Mouse (Mus musculus) gastrocnemius, postnatal 25 days (tissue): Measurements from ENCODE around the gene Gm28048. TPM values are rescaled to one million over a fixed set of nuclear protein-coding genes. Genes with fewer than 3 reads are reported as not detected.

Experiments
- DNase-seq: peaks from one replicate; pipeline ENCODE4 v3.0.0; 2022
- total RNA-seq, 2 experiments: library from RNA; stranded (reverse); gene quantifications; 1 replicate in 1 of 2; 2 replicates in 1 of 2; pipeline ENCODE4 v1.2.3; 2021

Gm28048 gene
- total RNA-seq, 2 experiments from 2014 or later = 1.8 to 1.9 TPM

GRCm38 (mm10) chr11:22859301-22859632 is 122.6 kb downstream of the Gm28048 start:
- DNase-seq = no peak

- no peak for DNase-seq
Measured at GRCm38 (mm10) chr11:22858441-22859300, 123.2 kb downstream of the Gm28048 start.

GRCm38 (mm10) chr11:22857705-22858440 is 124.0 kb downstream of the Gm28048 start:
- no peak for DNase-seq

- DNase-seq = no peak
Measured at GRCm38 (mm10) chr11:22857106-22857704, 124.7 kb downstream of the Gm28048 start.

GRCm38 (mm10) chr11:22856371-22856965 is 125.4 kb downstream of the Gm28048 start:
- no peak for DNase-seq

- DNase-seq = no peak
Measured at GRCm38 (mm10) chr11:22854571-22854970, 127.3 kb downstream of the Gm28048 start.

GRCm38 (mm10) chr11:22853477-22854157 is 128.3 kb downstream of the Gm28048 start:
- no peak for DNase-seq

GRCm38 (mm10) chr11:22852510-22852909 is 129.4 kb downstream of the Gm28048 start:
- DNase-seq = no peak

- DNase-seq = no peak
Measured at GRCm38 (mm10) chr11:22851416-22851815, 130.5 kb downstream of the Gm28048 start.

- DNase-seq = no peak
Measured at GRCm38 (mm10) chr11:22850077-22850476, 131.8 kb downstream of the Gm28048 start.

GRCm38 (mm10) chr11:22848649-22849195 is 133.2 kb downstream of the Gm28048 start:
- no peak for DNase-seq

GRCm38 (mm10) chr11:22847732-22848648 is 133.9 kb downstream of the Gm28048 start:
- DNase-seq = no peak

- no peak for DNase-seq
Measured at GRCm38 (mm10) chr11:22846960-22847731, 134.7 kb downstream of the Gm28048 start.

GRCm38 (mm10) chr11:22846093-22846835 is 135.6 kb downstream of the Gm28048 start:
- DNase-seq = no peak

- no peak for DNase-seq
Measured at GRCm38 (mm10) chr11:22844754-22845718, 136.9 kb downstream of the Gm28048 start.

- DNase-seq = no peak
Measured at GRCm38 (mm10) chr11:22839456-22839855, 142.4 kb downstream of the Gm28048 start.

- no peak for DNase-seq
Measured at GRCm38 (mm10) chr11:22838361-22838760, 143.5 kb downstream of the Gm28048 start.

GRCm38 (mm10) chr11:22836269-22836668 is 145.6 kb downstream of the Gm28048 start:
- no peak for DNase-seq
